Mouse (Mus musculus) liver, embryonic 14.5 days (tissue): ENCODE measurements at regions not wholly inside any gene's neighbourhood (a gene's known extent, or its start where the extent isn't known, plus 50 kb on each side); places are given as distances from the start of the nearest gene placed in this dataset.

Experiments
- CTCF ChIP-seq: IDR thresholded peaks from 2 replicates; pipeline ENCODE4 v1.5.1; 2016; ENCODE audit warnings: antibody characterized with exemption, low read depth, control low read depth
- EP300 ChIP-seq: IDR thresholded peaks from 2 replicates; pipeline ENCODE4 v1.6.1; 2016; ENCODE audit warnings: antibody characterized with exemption, low read depth

DNA sequence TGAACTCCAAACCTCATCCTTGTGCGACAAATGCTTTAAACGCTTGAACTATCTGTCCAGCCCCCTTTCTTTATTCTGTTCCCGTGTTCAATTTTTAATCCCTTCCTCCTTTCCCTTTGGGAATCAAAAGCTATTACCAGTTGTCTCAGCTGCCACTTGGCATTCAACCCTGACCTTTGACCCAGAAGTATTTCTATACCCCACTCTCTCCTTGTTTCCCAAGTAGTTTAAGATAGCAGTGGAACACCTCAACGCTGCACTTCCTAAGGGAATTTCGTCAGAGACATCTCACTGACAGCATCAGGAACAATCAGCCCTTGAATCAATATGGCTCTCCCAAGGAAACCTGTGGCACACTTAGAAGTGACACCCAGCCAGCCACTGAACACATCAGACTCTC, 229.1 kb downstream of the Pros1 start:
- TF ChIP-seq EP300 (no peak), CTCF (no peak)
